Mouse (Mus musculus): Measurements from ENCODE around the gene Cmss1. TPM values are rescaled to one million over a fixed set of nuclear protein-coding genes. Genes with fewer than 3 reads are reported as not detected.
"Not testable (repeated sequence)": the region's sequence is repeated elsewhere in the genome, so short reads cannot be mapped to it uniquely, and the experiment has no call there.

Gene Cmss1
- polyA plus RNA-seq, 1 experiment from 2014 or later, result 36.9 TPM

DNA sequence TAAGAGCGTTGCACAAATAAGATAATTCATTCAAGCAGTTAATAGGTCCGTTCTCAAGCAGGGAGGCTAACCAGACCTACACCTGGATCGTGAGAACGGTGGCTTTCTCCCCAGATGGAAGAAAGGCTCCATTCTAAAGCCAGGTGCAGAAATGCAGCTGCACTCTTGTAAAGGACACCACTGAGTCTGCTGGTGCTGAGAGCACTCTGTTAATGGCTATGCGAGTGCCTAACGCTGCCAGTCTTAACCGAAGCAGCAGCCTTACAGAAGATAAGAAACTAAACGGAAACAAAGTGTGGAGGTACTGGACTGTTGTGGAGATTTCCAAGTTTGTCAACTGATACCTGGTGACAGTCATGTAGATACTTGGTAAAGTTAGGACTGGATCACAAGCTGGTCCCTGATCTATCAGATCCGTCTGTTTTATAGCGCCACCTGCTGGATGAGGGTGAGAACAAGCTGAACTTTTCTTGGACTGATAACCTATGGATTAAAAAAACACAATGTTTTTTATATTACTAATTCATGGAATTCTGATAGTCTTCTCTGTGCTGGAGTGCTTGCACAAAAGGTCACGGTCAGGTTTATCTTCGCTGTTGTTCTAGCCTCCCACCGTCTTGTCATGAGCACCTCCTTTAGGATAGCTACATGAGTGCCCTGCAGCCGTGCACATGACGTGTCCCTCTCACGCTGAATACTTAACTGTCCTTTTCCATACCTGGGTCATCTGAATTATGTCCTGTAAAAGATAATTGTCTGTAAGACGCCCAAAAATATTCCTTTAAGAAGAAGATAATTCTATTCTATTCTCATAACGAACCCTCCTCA is 208.1 kb downstream of the Cmss1 start:
- WGBS (ENCODE audit: insufficient replicate concordance), result 58% methylated on average over 18 of the region's 18 CpGs
- Histone ChIP-seq H3K9me3 (replicated peaks) (no peaks in the 10 kb centered on the region), H3K27ac (no peak overlapping the region), H3K9ac (no peak overlapping the region), H3K4me3 (replicated peaks) (no peak overlapping the region), H3K4me1 (replicated peaks) (no peaks in the 10 kb centered on the region), H3K27me3 (no peaks in the 10 kb centered on the region), H3K4me2 (no peak overlapping the region), H3K36me3 (no peaks in the 10 kb centered on the region)
- DNase-seq, result peak; percentile 14
- no peak for ATAC-seq (ENCODE audit: low read depth)

DNA sequence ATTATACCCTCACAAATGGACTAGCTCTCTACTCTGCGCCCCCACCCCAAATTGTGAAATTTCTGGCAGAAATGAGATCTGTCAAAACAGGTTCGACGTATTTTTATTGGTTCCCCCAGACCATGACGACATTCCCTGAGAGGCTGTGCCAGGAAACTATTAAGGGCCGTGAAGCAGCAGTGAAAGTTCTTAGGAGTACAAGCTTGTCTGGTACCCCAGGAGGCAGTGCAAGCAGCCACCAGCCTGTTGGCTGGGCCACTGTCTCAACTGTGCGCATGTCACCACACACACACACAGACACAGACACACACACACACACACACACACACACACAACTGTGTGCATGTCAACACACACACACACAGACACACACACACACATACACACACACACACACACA is 208.8 kb downstream of the Cmss1 start:
- Histone ChIP-seq H3K9ac (no peak overlapping the region), H3K9me3 (replicated peaks) (no peaks in the 10 kb centered on the region), H3K4me2 (no peak overlapping the region), H3K4me3 (replicated peaks) (no peak overlapping the region), H3K4me1 (replicated peaks) (no peaks in the 10 kb centered on the region), H3K27ac (no peak overlapping the region), H3K27me3 (no peaks in the 10 kb centered on the region), H3K36me3 (no peaks in the 10 kb centered on the region)
- WGBS (ENCODE audit: insufficient replicate concordance), result 78% methylated on average over 6 of the region's 6 CpGs
- DNase-seq (no peak), ATAC-seq (ENCODE audit: low read depth) (no peak)

DNA sequence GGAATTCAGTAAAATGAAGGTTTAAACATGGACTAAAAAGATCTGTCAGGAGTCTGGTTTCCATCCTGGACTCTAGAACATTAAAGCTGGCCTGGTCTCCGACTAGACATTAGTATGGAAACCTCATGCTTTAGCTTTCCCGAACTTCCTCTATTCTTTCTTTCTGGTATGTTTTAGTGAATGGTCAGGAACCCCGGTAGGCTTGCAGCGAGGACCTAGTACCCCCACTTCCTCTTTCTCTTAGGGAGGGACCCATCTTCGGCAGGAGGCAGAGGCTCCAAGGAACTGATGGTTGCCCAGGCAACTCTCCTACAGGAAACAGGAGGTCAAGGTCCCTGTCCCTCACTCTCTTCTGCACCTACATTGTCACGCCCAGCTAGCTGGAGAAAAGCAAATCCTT is 210.4 kb downstream of the Cmss1 start:
- WGBS (ENCODE audit: insufficient replicate concordance), result 24% methylated on average over 6 of the region's 6 CpGs
- Histone ChIP-seq H3K9ac (no peak overlapping the region), H3K4me3 (replicated peaks) (no peak overlapping the region), H3K27me3 (no peaks in the 10 kb centered on the region), H3K9me3 (replicated peaks) (no peaks in the 10 kb centered on the region), H3K4me1 (replicated peaks) (no peaks in the 10 kb centered on the region), H3K4me2 (no peak overlapping the region), H3K36me3 (no peaks in the 10 kb centered on the region), H3K27ac (no peak overlapping the region)
- DNase-seq (no peak), ATAC-seq (ENCODE audit: low read depth) (no peak)

DNA sequence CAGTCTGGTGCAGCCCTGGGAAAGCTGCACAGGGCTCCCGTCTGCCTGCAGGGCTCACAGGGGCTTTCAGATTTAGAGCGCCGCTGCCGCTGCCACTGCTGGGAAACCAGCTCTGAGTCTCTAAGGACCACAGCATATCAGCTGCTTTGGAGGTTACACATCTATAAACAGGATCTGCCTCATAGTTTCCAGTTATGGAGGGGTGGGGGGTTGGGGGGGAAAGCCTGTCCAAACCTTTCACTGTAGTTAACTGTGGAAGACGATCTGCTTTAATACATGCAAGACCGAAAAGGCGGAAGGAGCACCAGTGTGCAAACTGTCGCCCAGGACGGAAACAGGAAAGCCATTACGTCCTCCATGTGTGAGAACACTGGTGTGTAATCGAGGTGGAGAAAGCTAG is 213.5 kb downstream of the Cmss1 start:
- H3K4me1 ChIP-seq (replicated peaks), result no peaks in the 10 kb centered on the region
- DNase-seq, result no peak
- H3K9me3 ChIP-seq (replicated peaks), result no peaks in the 10 kb centered on the region
- no peak overlapping the region for H3K9ac ChIP-seq
- no peak for ATAC-seq (ENCODE audit: low read depth)
- H3K27me3 ChIP-seq, result no peaks in the 10 kb centered on the region
- H3K4me2 ChIP-seq, result no peak overlapping the region
- WGBS (ENCODE audit: insufficient replicate concordance), result 70% methylated on average over 11 of the region's 11 CpGs
- no peaks in the 10 kb centered on the region for H3K36me3 ChIP-seq
- H3K27ac ChIP-seq, result no peak overlapping the region
- H3K4me3 ChIP-seq (replicated peaks), result no peak overlapping the region

DNA sequence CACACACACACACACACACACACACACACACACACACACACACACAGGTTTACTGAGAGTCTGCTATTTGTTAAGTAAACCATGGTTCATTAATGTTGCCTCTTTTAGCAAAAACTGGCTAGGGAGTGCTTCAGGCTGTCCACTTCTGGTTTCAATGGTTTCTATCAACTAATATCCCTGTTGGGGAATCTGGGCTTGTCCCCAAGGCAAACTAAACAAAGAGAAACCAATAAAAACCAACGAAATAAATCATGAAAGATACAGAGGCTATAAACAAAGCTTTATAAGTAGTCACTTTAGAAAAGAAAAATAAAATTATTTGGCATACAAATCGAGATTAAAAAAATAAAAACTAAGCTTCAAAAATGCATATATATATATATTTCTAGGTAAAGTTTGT is 214.2 kb downstream of the Cmss1 start:
- Histone ChIP-seq H3K36me3 (no peaks in the 10 kb centered on the region), H3K27ac (no peak overlapping the region), H3K4me1 (replicated peaks) (no peaks in the 10 kb centered on the region), H3K9me3 (replicated peaks) (no peaks in the 10 kb centered on the region), H3K4me2 (no peak overlapping the region), H3K4me3 (replicated peaks) (no peak overlapping the region), H3K27me3 (no peaks in the 10 kb centered on the region), H3K9ac (no peak overlapping the region)
- DNase-seq (no peak), ATAC-seq (ENCODE audit: low read depth) (no peak)
- WGBS (ENCODE audit: insufficient replicate concordance), result 49% methylated on average over 2 of the region's 2 CpGs

DNA sequence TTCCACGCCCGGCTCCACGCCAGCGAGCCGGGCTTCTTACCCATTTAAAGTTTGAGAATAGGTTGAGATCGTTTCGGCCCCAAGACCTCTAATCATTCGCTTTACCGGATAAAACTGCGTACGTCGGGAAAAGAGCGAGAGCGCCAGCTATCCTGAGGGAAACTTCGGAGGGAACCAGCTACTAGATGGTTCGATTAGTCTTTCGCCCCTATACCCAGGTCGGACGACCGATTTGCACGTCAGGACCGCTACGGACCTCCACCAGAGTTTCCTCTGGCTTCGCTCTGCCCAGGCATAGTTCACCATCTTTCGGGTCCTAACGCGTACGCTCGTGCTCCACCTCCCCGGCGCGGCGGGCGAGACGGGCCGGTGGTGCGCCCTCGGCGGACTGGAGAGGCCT is 215.5 kb downstream of the Cmss1 start:
- not testable (repeated sequence) for H3K4me3 ChIP-seq (replicated peaks); H3K27me3 ChIP-seq; ATAC-seq (ENCODE audit: low read depth); H3K4me2 ChIP-seq; H3K36me3 ChIP-seq; H3K9ac ChIP-seq; H3K4me1 ChIP-seq (replicated peaks); H3K27ac ChIP-seq; H3K9me3 ChIP-seq (replicated peaks)
- DNase-seq, result peak; percentile 90
- 30% methylated on average over 29 of the region's 39 CpGs for WGBS (ENCODE audit: insufficient replicate concordance)

DNA sequence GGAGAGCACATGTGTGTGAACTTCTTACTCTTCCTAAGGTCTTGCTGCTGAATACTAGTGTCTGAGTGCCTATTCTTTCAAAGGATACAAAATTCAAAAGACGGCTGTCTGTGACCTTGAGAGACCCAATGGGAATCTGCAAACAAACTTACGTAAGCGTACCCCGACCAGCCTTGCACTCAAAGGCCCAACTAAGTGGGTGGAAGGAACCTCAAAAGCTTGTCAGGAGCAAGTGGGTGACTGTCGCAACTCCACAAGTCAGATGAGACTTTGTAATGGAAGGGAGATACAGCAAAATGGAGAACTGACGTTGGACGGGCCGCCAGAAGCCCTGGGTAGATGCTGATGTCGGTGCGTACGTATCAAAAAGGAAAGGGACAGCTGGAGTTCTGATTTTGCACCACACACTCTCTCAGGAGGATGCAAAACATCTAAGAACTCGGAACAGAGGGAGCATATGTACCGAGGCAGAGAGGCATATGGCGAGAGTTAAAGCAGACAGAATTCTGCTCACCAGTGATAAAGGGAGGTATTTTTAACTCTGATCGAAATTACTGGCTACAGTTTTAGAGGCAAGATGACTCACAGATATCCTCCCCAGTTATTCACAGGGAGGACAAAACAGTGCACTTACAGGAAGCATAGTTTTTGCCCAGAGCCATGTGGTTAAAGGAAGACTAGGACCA is 217.0 kb downstream of the Cmss1 start:
- no peaks in the 10 kb centered on the region for H3K4me1 ChIP-seq (replicated peaks)
- no peak for DNase-seq
- H3K9me3 ChIP-seq (replicated peaks), result no peaks in the 10 kb centered on the region
- no peaks in the 10 kb centered on the region for H3K36me3 ChIP-seq
- H3K27me3 ChIP-seq, result no peaks in the 10 kb centered on the region
- ATAC-seq (ENCODE audit: low read depth), result no peak
- 76% methylated on average over 15 of the region's 15 CpGs for WGBS (ENCODE audit: insufficient replicate concordance)
- H3K9ac ChIP-seq, result no peak overlapping the region
- no peak overlapping the region for H3K4me2 ChIP-seq
- no peak overlapping the region for H3K4me3 ChIP-seq (replicated peaks)
- H3K27ac ChIP-seq, result no peak overlapping the region

DNA sequence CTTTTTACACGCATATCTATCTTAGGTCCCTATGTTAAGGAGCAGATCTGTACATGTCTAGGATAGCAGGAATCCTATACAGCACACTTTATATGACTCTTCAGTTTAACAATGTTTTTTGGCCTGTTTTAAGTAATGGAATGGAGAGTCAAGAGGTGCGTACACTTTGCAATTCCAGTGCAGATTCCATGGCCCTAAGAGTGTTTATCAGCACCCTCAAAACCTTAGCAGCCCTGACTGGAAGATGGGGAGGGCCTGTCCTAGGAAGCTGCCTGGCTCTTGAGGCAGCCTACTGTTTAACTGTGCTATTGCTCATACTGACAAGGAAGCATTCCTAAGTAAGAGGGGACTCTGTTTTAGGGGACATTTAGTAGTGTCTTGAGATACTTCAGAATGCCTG is 222.4 kb downstream of the Cmss1 start:
- no peak overlapping the region for H3K4me3 ChIP-seq (replicated peaks)
- H3K4me1 ChIP-seq (replicated peaks), result no peaks in the 10 kb centered on the region
- H3K27ac ChIP-seq, result no peak overlapping the region
- no peak overlapping the region for H3K9ac ChIP-seq
- no peaks in the 10 kb centered on the region for H3K36me3 ChIP-seq
- H3K9me3 ChIP-seq (replicated peaks), result no peaks in the 10 kb centered on the region
- no peaks in the 10 kb centered on the region for H3K27me3 ChIP-seq
- no peak overlapping the region for H3K4me2 ChIP-seq
- DNase-seq (no peak), ATAC-seq (ENCODE audit: low read depth) (no peak)
- WGBS (ENCODE audit: insufficient replicate concordance), result 84% methylated on average over 2 of the region's 2 CpGs

DNA sequence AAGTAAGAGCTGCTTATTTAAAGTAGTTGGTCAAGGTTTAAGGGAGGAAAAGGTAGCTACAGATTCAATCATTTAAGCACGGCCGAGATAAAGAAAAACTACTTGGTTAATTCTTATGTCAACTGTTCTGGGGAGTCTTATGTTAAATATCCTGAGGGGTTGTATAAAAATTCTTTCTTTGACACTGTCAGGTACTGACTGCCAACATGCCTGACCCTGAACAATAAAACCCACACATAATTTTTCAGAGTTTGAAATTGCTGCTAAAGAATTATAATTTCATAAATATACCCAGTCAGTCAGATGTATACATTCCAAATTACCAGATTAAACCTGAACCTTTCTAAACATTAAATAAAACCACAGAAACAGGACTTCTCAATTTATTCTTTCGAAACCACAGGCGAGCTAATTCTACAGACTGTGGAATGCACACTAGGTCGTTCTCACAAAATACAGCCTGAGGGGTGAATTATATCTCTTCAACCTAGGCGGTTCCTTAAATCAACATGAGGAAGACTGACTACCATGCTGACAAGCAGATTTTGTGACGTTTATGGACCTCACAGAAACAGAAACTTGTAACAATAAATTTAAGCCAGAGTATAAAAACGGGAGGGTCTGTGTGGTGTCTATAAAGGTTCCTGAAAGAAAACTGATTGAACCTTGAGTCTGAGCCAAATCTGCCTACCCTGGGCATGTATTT is 223.2 kb downstream of the Cmss1 start:
- Histone ChIP-seq H3K9me3 (replicated peaks) (no peaks in the 10 kb centered on the region), H3K27me3 (no peaks in the 10 kb centered on the region)

DNA sequence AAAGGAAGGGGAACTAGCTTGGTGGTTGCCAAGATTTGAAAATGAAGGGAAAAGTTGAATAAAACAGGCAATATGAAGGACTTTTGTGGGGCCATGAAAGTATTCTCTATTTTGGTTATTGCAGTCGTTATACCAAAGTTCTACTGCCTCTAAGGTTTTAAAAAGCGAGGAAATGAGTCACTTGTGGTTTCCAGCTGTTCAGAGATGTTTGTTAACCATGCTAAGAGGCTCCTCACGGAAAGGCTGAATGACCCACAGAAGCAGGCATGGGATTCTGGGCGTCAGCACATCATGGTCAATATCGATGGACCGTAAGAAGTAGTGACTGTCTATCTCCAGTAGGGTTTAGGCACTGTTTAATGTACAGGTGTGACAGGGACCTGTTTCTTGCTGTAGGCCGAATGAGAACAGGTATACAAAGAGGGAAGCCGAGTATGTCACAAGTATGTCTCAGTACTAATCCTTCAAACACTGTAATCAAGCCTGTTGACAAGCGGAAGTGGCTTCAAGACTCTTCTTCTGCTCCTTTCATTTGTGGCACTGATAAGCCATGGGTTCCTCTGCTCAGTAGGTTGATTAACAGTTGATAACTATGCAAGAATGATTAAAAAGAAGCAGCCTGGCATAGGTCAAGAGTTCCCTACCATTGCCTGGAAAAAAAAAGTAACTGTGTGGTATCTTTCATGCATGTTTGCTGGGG is 227.9 kb downstream of the Cmss1 start:
- ATAC-seq (ENCODE audit: low read depth), result no peak
- no peaks in the 10 kb centered on the region for H3K9me3 ChIP-seq (replicated peaks)
- no peaks in the 10 kb centered on the region for H3K36me3 ChIP-seq
- no peak overlapping the region for H3K4me2 ChIP-seq
- no peaks in the 10 kb centered on the region for H3K27me3 ChIP-seq
- H3K4me1 ChIP-seq (replicated peaks), result no peaks in the 10 kb centered on the region
- no peak overlapping the region for H3K9ac ChIP-seq
- H3K4me3 ChIP-seq (replicated peaks), result no peak overlapping the region
- WGBS (ENCODE audit: insufficient replicate concordance), result 51% methylated on average over 9 of the region's 9 CpGs
- DNase-seq, result no peak
- no peak overlapping the region for H3K27ac ChIP-seq

More for the DNA sequence above, 223.2 kb downstream of the Cmss1 start:
- Histone ChIP-seq H3K27ac (no peak overlapping the region), H3K4me2 (no peak overlapping the region), H3K36me3 (no peaks in the 10 kb centered on the region), H3K9ac (no peak overlapping the region), H3K4me3 (replicated peaks) (no peak overlapping the region), H3K4me1 (replicated peaks) (no peaks in the 10 kb centered on the region)
- WGBS (ENCODE audit: insufficient replicate concordance), result 73% methylated on average over 8 of the region's 8 CpGs
- DNase-seq (no peak), ATAC-seq (ENCODE audit: low read depth) (no peak)

DNA sequence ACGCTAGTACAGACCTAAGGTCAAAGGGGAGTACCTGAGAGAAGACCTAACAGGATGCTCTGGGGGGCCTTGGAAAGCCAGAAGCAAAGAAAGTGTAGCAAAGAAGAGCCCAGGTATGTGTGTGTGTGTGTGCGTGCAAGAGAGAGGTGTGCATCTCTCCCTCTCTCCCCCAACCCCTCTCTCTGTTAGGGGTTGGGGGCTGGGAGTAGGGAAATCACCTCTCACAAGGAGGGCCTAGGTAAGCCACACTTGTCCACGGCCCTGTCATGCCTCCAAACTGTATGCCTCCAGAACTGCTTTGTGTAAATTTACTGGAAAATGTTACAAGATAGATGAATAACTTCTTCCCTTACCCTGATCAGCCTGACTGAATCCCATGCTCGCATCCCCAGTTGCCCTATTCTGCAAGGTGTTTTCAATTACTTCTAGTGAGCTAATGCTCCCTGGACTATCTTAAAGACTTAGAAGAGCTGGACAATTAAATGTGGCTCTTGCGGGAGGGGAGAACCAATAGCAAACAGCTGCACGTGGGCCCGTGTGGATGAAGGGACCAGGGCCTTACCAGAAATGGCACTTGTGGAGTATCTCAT is 231.3 kb downstream of the Cmss1 start:
- DNase-seq, result no peak
- Histone ChIP-seq H3K9ac (no peak overlapping the region), H3K4me1 (replicated peaks) (no peaks in the 10 kb centered on the region), H3K4me3 (replicated peaks) (no peak overlapping the region), H3K4me2 (no peak overlapping the region), H3K36me3 (no peaks in the 10 kb centered on the region), H3K27me3 (no peaks in the 10 kb centered on the region), H3K27ac (no peak overlapping the region), H3K9me3 (replicated peaks) (no peaks in the 10 kb centered on the region)
- 70% methylated on average over 7 of the region's 7 CpGs for WGBS (ENCODE audit: insufficient replicate concordance)
- no peak for ATAC-seq (ENCODE audit: low read depth)
